19 mouse cellular contexts compared by ENCODE assay signal in genomic region chr9:63718735-63719358, GRCm38 (mm10). TPM values are rescaled to one million over a fixed set of nuclear protein-coding genes. Genes with fewer than 3 reads are reported as not detected.
DNase-seq lines count a peak whose midpoint lies in the region; ATAC-seq and TF ChIP-seq lines count a peak whose summit lies in the region.
"Had no signal": no experiment of that assay in that cellular context is flagged by ENCODE, and none has a peak within 500 bp of the region (broad histone marks: within the 10 kb centered on the region; RNA-seq: fewer than 3 reads in every experiment).

No protein-coding gene starts in this region.

- ATAC-seq in erythroblast, adult 5-6 weeks (replicated peaks; ENCODE audit: low FRiP score, poor library complexity, severe bottlenecking), result no peak
- ATAC-seq: forebrain, embryonic 15.5 days; intestine, embryonic 15.5 days; midbrain, embryonic 16.5 days had no signal

- intact Hi-C loops in gastrocnemius, adult 2 months (cut with DNase I), result no loop called here
- intact Hi-C loops in gastrocnemius, postnatal 14 days (cut with DNase I; ENCODE audit: low total_unique reads), result no loop called here

- no peak for DNase-seq in gastrocnemius, adult 2 months
- no peak for DNase-seq in gastrocnemius, postnatal 14 days
- peak; percentile 47 to 60 for DNase-seq in right cerebral cortex, adult 2 months (ENCODE audit: low spot score in 2 of 2)
- no peak for DNase-seq in right cerebral cortex, postnatal 4 days
- DNase-seq in MN1 (ENCODE audit: low spot score), result peak; percentile 74
- DNase-seq in induced T-regulatory cell, adult 2 months (ENCODE audit: low read depth), result peak; percentile 61
- DNase-seq in natural killer cell, adult 2 months (ENCODE audit: low spot score in 2 of 2), result no peak
- DNase-seq: adrenal gland, adult 8-10 months; kidney, adult 8-10 months; kidney, postnatal 14 days; right cerebral cortex, postnatal 14 days had no signal

- peak overlapping the region; percentile 4; the same call in 1 of the 2 replicates for H3K27ac ChIP-seq in gastrocnemius, adult 2 months
- H3K27ac ChIP-seq: forebrain, embryonic 15.5 days; hindbrain, embryonic 15.5 days; intestine, embryonic 15.5 days; limb, embryonic 12.5 days; neural tube, embryonic 15.5 days had no signal

- no peak for TF ChIP-seq CTCF in gastrocnemius, adult 2 months (IDR thresholded peaks at IDR 0.05)

- H3K4me3 ChIP-seq in gastrocnemius, adult 2 months, result no peak overlapping the region
- H3K4me3 ChIP-seq: forebrain, embryonic 15.5 days; hindbrain, embryonic 15.5 days; intestine, embryonic 15.5 days; layer of hippocampus, adult 2 months; limb, embryonic 12.5 days; neural tube, embryonic 15.5 days had no signal

RNA-seq across cellular contexts. Expression of gene Smad3, which starts 38.9 kb away (rescaled TPM):
- total RNA-seq in gastrocnemius, adult 2 months (2021), result 10 to 100 TPM; 61.7 to 75.3 TPM
- 10 to 100 TPM; 39.3 to 40.2 TPM for total RNA-seq in gastrocnemius, postnatal 14 days (2021)
- total RNA-seq in erythroblast, adult 5-6 weeks (2015; ENCODE audit: low replicate concordance), result 3.5 and 14.6 TPM in 2 replicates
- 2.7 and 2.8 TPM in 2 replicates for total RNA-seq in erythroblast, adult 5-6 weeks (2017; ENCODE audit: low replicate concordance)

Comparison
In these comparisons a context has a peak if more than half of its experiments do, and no peak if none do; other contexts are left out.
1. DNase-seq: peak in right cerebral cortex, adult 2 months (2 of 2), MN1 (single experiment) and induced T-regulatory cell, adult 2 months (single experiment); none in gastrocnemius, adult 2 months (single experiment), gastrocnemius, postnatal 14 days (single experiment), right cerebral cortex, postnatal 4 days (single experiment) and natural killer cell, adult 2 months (0 of 2).